Mouse (Mus musculus) adrenal gland (tissue): ENCODE results near the gene Lias.

ENCODE experiments used
- intact Hi-C: fragments of 180-260 bp; cut with DNase I; formaldehyde crosslinking; loops from one replicate; pipeline ENCODE4 v1.15.1; 2025

Gene Lias

GRCm38 (mm10) chr5:65422803-65423202 is 31.5 kb downstream of the Lias start:
- intact Hi-C loops = no loop called here

- intact Hi-C loops = no loop called here
Observed at GRCm38 (mm10) chr5:65424215-65424614, 32.9 kb downstream of the Lias start.

- intact Hi-C loops = no loop called here
Observed at GRCm38 (mm10) chr5:65425251-65425650, 34.0 kb downstream of the Lias start.

GRCm38 (mm10) chr5:65428321-65428720 is 37.0 kb downstream of the Lias start:
- intact Hi-C loops = no loop called here

- intact Hi-C loops = no loop called here
Observed at GRCm38 (mm10) chr5:65429441-65429840, 38.1 kb downstream of the Lias start.

GRCm38 (mm10) chr5:65434471-65435362 is 43.4 kb downstream of the Lias start:
- intact Hi-C loops = no loop called here

GRCm38 (mm10) chr5:65435363-65435805 is 44.1 kb downstream of the Lias start:
- intact Hi-C loops = no loop called here

- intact Hi-C loops = no loop called here
Observed at GRCm38 (mm10) chr5:65435806-65436561, 44.7 kb downstream of the Lias start, which contains the start of gene Ugdh. Ugdh (minus strand) TSS chr5:65435949.

GRCm38 (mm10) chr5:65438041-65438440 is 46.7 kb downstream of the Lias start:
- intact Hi-C loops = no loop called here

GRCm38 (mm10) chr5:65444981-65445380 is 53.7 kb downstream of the Lias start:
- intact Hi-C loops = no loop called here

GRCm38 (mm10) chr5:65446756-65447155 is 55.5 kb downstream of the Lias start:
- intact Hi-C loops = no loop called here

- intact Hi-C loops = no loop called here
Observed at GRCm38 (mm10) chr5:65447826-65448225, 56.5 kb downstream of the Lias start.

GRCm38 (mm10) chr5:65448941-65449340 is 57.6 kb downstream of the Lias start:
- intact Hi-C loops = no loop called here

- intact Hi-C loops = no loop called here
Observed at GRCm38 (mm10) chr5:65454771-65455170, 63.5 kb downstream of the Lias start.

GRCm38 (mm10) chr5:65457086-65457827 is 66.0 kb downstream of the Lias start:
- intact Hi-C loops = no loop called here

GRCm38 (mm10) chr5:65457846-65458245 is 66.5 kb downstream of the Lias start:
- intact Hi-C loops = no loop called here

- intact Hi-C loops = no loop called here
Observed at GRCm38 (mm10) chr5:65459454-65459853, 68.2 kb downstream of the Lias start.
